Mouse (Mus musculus): ENCODE measurements at regions not wholly inside any gene's neighbourhood (a gene's known extent, or its start where the extent isn't known, plus 50 kb on each side); places are given as distances from the start of the nearest gene placed in this dataset.
"Not testable (repeated sequence)": the region's sequence is repeated elsewhere in the genome, so short reads cannot be mapped to it uniquely, and the experiment has no call there.

GRCm38 (mm10) chr6:50821401-50822235, 167.4 kb upstream of the Npvf start:
- DNase-seq (ENCODE audit: low spot score in 2 of 2): no peak

DNA sequence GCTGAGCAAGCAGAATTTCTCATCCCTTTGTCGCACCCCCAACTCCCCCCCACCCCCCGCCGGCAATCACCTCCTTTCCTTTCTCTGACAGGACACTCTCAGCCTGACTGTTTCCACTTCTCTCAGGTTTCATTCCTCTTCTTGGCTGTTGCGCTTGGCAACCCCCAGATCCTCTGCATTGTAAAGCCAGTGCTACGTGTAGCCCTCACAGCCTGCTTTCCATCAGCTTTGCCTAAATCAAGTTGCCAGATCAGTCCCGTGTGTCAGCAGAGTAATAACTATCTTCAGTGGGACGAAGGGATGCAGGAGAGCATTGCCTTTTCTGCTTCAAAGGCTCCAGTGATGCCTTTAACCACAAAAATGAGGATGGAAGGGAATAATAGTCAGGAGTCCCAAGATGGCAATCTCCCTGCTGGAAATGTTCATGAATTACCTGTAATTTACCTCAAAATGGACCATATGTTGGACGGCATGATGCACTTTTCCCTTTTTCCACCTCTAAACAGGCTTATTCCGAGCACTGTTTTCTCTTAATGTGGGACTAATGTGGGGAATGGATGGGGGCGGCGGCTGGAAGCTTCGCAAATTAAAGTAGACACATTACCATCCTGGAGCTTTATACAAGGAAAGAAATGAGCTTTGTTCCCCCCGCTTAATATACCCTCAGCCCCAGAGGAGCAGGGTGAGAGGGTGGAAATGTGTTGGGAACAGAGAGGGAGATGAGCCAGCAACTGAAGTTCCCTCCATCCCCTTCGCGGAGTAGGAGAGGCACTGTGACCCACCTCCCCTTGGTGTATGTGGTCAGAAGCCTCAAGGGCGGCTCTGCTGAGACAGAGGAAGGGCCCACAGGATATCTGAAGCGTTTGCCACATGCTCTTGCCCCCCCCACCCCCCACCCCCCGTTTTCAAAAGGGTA, 168.3 kb upstream of the Npvf start:
- DNase-seq (ENCODE audit: low spot score in 2 of 2): no peak

- DNase-seq (ENCODE audit: low spot score in 2 of 2): no peak
These were observed 169.1 kb upstream of the Npvf start for GRCm38 (mm10) chr6:50823220-50823910.

DNA sequence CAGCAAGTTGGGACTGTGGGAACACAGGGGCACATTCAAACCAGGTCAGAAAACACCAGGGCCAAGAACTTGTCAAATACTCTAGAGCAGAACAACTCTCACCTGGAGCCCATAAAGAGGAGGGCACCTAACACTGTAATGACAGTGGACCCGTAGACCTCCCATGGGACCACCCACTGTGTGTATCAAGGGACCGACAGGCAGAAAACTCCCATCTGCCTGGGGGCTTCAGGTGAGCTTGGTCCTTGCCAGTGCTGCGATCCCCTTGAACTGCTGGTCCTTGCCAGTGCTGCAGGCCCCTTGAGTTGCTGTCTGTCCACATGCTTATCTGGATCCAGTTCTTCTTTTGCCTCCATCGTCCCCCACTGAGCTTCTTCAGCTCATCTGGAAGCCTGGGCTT, 170.2 kb upstream of the Npvf start:
- DNase-seq (ENCODE audit: low spot score in 2 of 2): no peak

- DNase-seq (ENCODE audit: low spot score in 2 of 2): no peak
These were observed 177.5 kb upstream of the Npvf start for GRCm38 (mm10) chr6:50831725-50832124.

DNA sequence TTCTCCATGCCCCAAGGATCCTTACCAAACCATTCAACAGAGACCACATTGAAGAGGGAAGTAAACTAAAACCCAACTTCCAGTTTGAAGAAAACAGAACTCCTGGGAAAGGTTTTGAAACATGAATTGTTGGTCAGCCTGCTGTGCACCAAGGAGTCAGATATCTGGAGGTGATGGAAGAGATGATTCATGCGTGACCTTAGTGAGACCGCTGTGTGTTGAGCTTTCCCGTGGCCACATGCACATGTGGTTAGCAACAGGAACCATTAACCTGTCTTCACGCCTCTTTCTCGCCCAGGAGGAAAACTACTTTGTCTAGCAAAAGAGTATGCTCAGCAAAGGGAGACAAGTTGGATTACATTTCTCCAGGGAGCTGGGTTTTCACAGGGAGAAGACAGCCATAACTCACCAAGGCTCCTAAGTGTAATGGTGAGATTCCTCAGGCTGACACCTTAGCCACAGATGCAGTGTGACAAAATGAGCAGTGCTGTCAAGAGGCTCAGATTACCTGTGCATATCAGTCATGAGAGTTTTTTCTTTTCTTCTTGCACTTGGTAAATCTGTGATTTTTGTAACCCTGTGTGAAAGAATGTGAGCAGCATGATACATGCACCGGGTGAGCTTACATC, 181.9 kb upstream of the Npvf start:
- DNase-seq (ENCODE audit: low spot score in 2 of 2): no peak

DNA sequence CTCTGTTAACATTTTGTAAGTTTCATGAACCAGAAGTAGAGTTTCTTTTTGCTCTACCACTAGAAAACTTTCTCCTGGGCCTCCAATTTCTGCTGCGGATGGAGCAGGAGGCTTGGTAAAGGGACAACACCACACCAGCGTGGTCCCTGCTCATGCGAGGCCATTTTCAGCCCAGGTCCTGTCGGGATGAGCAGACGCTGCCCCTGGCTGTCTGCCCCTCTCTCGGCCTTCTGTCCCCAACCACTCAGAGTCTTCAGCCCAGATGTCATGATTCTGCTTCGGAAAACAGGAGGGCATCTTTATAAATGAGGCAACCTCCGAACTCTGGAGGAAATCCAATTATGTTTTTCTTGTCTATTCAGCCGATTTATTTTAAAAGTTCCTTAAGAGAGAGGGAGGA, 186.6 kb upstream of the Npvf start:
- DNase-seq (ENCODE audit: low spot score in 2 of 2): no peak

- DNase-seq (ENCODE audit: low spot score in 2 of 2): not testable (repeated sequence)
These were observed 191.0 kb upstream of the Npvf start for GRCm38 (mm10) chr6:50845246-50845645.

GRCm38 (mm10) chr6:50846740-50847516, 192.7 kb upstream of the Npvf start:
- DNase-seq (ENCODE audit: low spot score in 2 of 2): no peak

GRCm38 (mm10) chr6:50847548-50847947, 193.3 kb upstream of the Npvf start:
- DNase-seq (ENCODE audit: low spot score in 2 of 2): no peak

GRCm38 (mm10) chr6:50859162-50859561, 204.9 kb upstream of the Npvf start:
- no peak for DNase-seq (ENCODE audit: low spot score in 2 of 2)

DNA sequence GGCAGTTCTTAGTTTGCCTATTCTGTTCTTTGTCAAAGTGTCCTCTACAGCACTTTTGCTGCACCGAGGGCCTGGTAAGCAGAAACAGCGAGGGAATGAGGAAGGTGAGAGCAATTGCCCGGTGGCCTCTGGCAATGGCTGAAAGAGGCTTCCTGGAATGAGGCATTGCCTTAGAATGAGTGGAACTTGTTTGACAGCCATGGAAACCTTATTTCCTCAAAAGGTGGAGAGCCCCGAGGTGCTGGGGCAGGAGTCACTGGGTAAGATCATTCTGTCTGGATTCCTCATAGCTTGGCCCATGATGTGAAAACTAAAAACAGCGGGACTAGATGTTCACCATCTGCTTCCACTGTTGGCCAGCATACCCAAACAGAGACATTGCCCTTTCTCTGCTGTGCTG, 223.8 kb upstream of the Npvf start:
- DNase-seq (ENCODE audit: low spot score in 2 of 2): no peak

DNA sequence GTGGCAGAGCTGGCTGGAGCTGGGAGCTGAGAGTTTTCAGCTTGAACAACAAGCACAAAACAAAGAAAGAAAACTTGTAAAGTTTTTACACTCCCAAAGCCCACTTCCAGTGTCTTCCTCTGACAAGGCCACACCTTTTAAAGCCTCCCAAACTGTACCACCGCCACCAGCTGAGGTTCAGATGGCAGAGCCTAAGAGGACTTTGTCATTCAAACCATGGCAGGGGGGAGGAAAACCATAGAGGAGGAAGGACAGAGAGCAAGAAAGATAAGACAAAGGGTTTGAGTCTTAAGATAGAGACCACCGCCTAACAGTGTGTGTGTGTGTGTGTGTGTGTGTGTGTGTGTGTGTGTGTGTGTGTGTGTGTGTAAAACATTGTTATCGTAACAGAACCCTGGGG, 228.1 kb upstream of the Npvf start:
- no peak for DNase-seq (ENCODE audit: low spot score in 2 of 2)

GRCm38 (mm10) chr6:50882759-50883158, 228.5 kb upstream of the Npvf start:
- DNase-seq (ENCODE audit: low spot score in 2 of 2): no peak

- DNase-seq (ENCODE audit: low spot score in 2 of 2): no peak
These were observed 230.8 kb upstream of the Npvf start for GRCm38 (mm10) chr6:50885031-50885430.

DNA sequence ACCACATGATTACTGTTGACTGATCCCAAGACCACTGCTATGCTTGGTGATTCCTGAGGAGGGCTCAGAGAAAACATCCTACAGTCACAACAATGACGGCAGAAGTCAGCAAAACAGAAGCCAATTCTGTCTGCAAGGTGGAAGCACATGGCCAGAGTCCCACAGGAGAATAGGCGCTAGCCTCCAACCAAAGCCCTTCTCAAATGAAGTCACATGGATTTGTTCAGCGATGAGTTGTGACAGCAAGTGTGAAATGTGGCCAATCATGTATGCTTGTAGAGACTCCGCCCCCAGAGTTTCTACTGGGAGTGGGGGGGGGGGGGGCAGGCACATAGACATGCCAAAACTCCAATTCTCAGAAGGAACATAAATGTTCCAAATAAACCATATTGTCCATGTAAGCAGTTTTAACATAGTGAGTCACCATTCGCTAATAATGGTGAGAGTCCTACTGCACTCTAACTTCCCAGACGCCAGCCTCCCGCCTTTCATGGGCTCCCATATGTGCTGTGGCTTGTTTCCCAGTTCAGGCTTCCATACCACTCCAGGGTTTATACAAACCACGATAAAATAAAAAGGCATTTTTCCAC, 231.6 kb upstream of the Npvf start:
- DNase-seq (ENCODE audit: low spot score in 2 of 2): no peak

DNA sequence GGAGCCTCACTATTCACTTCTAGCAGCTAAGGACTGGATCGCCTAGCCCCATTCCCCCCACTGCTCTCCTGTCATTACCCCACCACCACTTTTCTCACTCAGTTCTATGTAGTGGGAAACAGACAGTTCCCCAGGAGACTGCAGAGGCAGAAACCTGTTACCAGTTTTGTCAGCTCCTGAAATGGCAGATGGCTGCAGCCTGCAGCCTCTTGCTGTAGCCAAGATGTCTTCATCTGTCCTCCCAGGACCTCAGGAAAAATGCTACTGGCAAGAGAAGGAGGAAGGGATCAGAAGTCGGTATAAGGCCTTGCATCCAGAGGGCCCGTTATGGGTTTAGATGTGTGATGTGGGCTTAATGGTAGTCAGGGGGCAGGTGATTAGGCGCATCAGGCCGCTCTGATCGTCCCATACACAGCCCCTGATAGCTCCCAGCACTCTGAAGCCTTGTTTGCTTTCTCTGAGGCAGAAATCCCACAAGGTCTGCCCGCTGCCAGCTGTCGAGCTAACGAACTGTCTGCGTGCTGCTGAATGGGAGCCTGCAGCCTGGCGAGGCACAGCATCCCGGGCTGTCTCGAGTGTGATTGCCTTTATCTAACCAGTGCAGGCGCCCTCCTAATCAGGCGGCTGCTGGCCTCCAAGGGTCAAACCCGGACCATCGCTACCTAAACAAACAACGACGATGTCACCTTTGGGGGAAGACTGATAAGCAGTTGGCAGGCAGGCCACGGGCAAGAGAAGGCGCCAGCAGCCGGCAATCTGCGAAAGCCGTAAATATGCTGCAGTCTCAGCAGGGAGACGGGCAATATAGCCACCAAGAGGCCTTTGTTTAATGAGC, 236.3 kb upstream of the Npvf start:
- peak; percentile 43 to 68 for DNase-seq (ENCODE audit: low spot score in 2 of 2)

GRCm38 (mm10) chr6:50891205-50891526, 236.9 kb upstream of the Npvf start:
- no peak for DNase-seq (ENCODE audit: low spot score in 2 of 2)

DNA sequence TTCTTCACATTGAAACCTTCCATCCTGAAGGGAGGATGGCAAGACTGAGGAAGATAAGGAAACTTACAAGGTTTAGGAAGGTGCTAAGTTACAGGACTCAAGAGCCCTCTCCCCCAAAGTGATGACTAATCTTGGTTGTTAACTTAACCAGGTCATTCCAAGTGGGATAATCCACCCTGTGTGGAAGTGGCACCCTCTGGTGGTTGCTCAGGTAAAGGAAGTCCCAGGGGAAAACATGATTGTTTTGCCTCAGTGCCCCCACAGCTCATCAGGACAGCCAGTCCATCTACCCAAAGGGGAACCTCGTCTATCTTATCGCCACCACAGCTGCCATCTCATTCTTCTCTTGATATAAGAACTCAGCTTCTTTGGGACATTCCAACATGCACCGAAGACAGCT, 244.6 kb upstream of the Npvf start:
- no peak for DNase-seq (ENCODE audit: low spot score in 2 of 2)

All from spleen, postnatal 14 days (tissue).